Mouse (Mus musculus): ENCODE measurements around the gene Mmadhc. TPM values are rescaled to one million over a fixed set of nuclear protein-coding genes. Genes with fewer than 3 reads are reported as not detected.

Gene Mmadhc
- polyA plus RNA-seq (2017; shearing (Covaris generic)): 66.3 TPM

GRCm38 (mm10) chr2:50296109-50296986 lies at the start of gene Mmadhc:
Mmadhc (minus strand) TSS chr2:50296801.

Other genes starting within 250 kb of the Mmadhc start
- not detected for gene Lypd6, start 230.4 kb downstream of the Mmadhc start, polyA plus RNA-seq (2017; shearing (Covaris generic))

All from naive thymus-derived CD4-positive, alpha-beta T cell, adult 5 months (primary cell).